Mouse (Mus musculus) limb, embryonic 15.5 days (tissue): ENCODE results near the gene Braf. TPM values are rescaled to one million over a fixed set of nuclear protein-coding genes. Genes with fewer than 3 reads are reported as not detected.
"Not testable (repeated sequence)": the region's sequence is repeated elsewhere in the genome, so short reads cannot be mapped to it uniquely, and the experiment has no call there.

Experiments used
- ATAC-seq: fragments of 200-750 bp; cut with Nextera tagmentation; 2 replicates; pipeline ENCODE4 v1.8.0; 2017; ENCODE audit warnings: low read depth, moderate TSS enrichment; ENCODE audit not compliant: insufficient number of reproducible peaks, low FRiP score, low TSS enrichment
- H3K27ac ChIP-seq: fragments of 300-500 bp; sonication (generic); 2 replicates; pipeline ENCODE4 v1.5.1; 2015; ENCODE audit warnings: moderate library complexity, mild to moderate bottlenecking, inconsistent platforms
- H3K27me3 ChIP-seq: fragments of 300-500 bp; sonication (generic); 2 replicates; pipeline ENCODE4 v1.6.1; 2015; ENCODE audit warnings: inconsistent platforms
- H3K36me3 ChIP-seq: fragments of 300-500 bp; sonication (generic); 2 replicates; pipeline ENCODE4 v1.6.1; 2015; ENCODE audit warnings: inconsistent platforms
- H3K4me1 ChIP-seq: fragments of 300-500 bp; sonication (generic); 2 replicates; pipeline ENCODE4 v1.6.1; 2015; ENCODE audit warnings: inconsistent platforms
- H3K4me2 ChIP-seq: fragments of 300-500 bp; sonication (generic); 2 replicates; pipeline ENCODE4 v1.6.1; 2015; ENCODE audit warnings: mild to moderate bottlenecking, inconsistent platforms
- H3K4me3 ChIP-seq: fragments of 300-500 bp; sonication (generic); 2 replicates; pipeline ENCODE4 v1.5.1; 2015; ENCODE audit warnings: mild to moderate bottlenecking, inconsistent platforms
- H3K9ac ChIP-seq: fragments of 300-500 bp; sonication (generic); 2 replicates; pipeline ENCODE4 v1.6.1; 2015; ENCODE audit warnings: inconsistent platforms
- H3K9me3 ChIP-seq: fragments of 300-500 bp; sonication (generic); 2 replicates; pipeline ENCODE4 v1.6.1; 2016; ENCODE audit warnings: inconsistent platforms
- WGBS: fragments of 180-500 bp; shearing (Covaris S2); methylation state at CpG from one replicate; pipeline ENCODE4 v1.1.7; 2015; 5-methylcytosine and 5-hydroxymethylcytosine counted together
- polyA plus RNA-seq: library from polyadenylated mRNA; unstranded; fragments of >200 nt; fragmentation: Nextera tagmentation; extraction: Ambion mirVana; gene quantifications from 2 replicates; pipeline ENCODE4 v1.2.1, GENCODE M21; 2015

Gene Braf
- polyA plus RNA-seq = 15.1 and 16.5 TPM in 2 replicates

DNA sequence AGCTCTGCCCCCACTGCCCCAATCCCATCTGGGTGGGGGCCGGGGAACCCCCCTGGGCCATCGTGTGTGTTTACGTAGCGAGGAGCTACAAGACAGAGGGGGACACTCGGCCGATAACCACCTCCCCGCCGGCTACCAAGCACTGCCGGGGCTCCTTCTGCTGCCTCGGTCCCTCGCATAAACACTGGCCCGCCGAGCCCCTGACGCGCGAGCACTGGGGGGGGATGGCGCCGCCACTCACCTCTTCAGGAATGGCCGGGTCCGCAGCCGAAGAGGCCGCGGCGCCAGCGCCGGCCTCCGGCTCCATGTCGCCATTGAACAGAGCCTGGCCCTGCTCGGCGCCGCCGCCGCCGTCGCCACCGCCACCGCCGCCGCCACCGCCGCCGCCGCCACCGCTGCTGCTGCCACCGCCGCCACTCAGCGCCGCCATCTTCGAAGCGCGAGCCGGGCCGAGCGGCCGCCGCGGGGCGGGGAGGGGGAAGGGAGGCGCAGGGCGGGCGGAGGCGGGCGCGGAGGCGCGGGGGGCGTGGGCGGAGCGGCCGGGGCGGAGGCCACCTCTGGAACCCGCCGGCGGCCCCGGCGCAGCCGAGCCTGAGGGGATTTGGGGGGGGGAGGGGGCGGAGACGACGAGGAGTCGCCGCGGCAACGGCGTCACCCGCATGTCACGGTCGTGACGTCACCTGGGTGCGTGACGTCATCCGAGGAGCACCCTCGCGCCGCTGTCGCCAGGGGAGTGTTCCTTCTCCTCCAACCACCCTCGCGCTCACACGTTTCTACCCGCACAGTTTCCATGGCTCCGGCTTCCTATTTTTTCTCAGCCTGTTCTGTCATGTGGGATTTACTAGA lies at the start of gene Braf:
Braf (minus strand) TSS at position 598 of the 846 bp plus-strand sequence.
- ATAC-seq = peak; percentile 89
- under 1% methylated on average over 61 of the region's 101 CpGs for WGBS
- peak within 1 kb of the TSS; percentile 64 for H3K4me2 ChIP-seq
- peak within 1 kb of the TSS; percentile 97 for H3K27ac ChIP-seq
- H3K4me3 ChIP-seq = peak within 1 kb of the TSS; percentile 89
- H3K9ac ChIP-seq = peak within 1 kb of the TSS; percentile 85
- no peaks in the 10 kb centered on the region for H3K27me3 ChIP-seq
- peaks cover 12% of the 10 kb centered on the region for H3K4me1 ChIP-seq
- no peaks in the 10 kb centered on the region for H3K9me3 ChIP-seq
- no peaks in the 10 kb centered on the region for H3K36me3 ChIP-seq

DNA sequence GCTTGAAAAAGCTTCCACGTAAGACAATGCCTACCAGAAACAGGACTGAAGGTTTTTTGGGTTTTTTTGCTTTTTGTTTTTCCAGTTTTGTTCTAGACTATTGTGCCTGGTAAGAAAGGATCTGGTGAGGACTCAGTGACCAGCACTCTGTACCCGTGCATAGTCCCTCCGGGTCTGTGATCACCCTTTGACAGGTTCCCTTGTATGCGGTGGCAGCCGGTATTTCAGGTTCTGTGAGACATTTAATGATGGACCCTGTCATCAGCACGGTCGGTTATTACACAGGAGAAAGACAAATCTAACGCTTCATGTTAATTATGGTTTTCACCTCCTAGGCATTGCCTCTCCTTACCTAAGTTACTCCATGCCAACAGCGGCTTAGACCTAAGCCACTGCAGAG lies 49.8 kb upstream of the Braf start:
- no peak overlapping the region for H3K4me2 ChIP-seq
- ATAC-seq = no peak
- no peaks in the 10 kb centered on the region for H3K36me3 ChIP-seq
- no peak overlapping the region for H3K9ac ChIP-seq
- no peak overlapping the region for H3K4me3 ChIP-seq
- H3K27ac ChIP-seq = no peak overlapping the region
- whole genome bisulfite sequencing = 70% methylated on average over 9 of the region's 9 CpGs
- no peaks in the 10 kb centered on the region for H3K4me1 ChIP-seq
- no peaks in the 10 kb centered on the region for H3K27me3 ChIP-seq
- no peaks in the 10 kb centered on the region for H3K9me3 ChIP-seq

DNA sequence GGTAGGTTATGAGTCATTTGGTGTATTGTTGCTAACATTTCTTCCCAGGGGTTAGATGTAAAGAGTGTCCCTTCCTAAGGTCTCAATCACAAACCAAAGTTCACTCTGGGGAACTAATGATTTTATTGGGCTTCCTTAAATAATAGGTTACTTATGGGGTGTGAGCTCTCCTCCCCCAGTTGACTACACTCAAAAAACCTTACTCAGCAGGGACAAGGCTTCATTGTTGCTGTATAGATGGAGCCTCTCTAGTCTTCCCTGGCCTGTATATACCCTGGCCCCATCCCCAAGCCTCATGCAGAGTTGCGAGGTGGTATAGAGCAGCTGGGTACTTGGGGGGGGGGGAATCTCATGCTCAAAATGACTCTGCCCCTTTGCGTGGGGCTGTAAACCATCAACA lies 32.0 kb upstream of the Braf start:
- ATAC-seq = no peak
- Histone ChIP-seq H3K4me1 (no peaks in the 10 kb centered on the region), H3K4me3 (no peak overlapping the region), H3K9ac (no peak overlapping the region), H3K27me3 (no peaks in the 10 kb centered on the region), H3K27ac (no peak overlapping the region), H3K36me3 (no peaks in the 10 kb centered on the region), H3K4me2 (no peak overlapping the region), H3K9me3 (no peaks in the 10 kb centered on the region)
- WGBS = 79% methylated on average over 2 of the region's 2 CpGs

DNA sequence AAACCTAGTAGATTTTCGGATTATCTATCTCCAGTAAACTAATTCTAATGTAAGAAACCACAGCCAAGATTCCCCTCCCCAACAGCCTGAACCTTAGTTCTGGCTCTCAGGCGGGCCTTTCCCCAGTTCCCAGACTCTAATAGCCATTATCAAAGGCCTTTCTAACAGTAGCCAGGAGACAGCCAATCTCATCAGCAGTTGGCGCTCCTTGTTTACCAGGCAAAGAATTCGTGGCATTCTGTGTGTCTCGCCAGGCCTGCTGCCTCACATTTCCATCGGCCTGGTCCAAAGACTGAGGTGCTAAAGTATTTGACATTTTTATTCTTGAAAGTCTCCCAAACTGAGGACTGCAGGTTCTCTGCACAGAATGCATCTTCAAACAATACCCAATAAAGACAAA lies 24.6 kb upstream of the Braf start:
- Histone ChIP-seq H3K9me3 (no peaks in the 10 kb centered on the region), H3K4me1 (no peaks in the 10 kb centered on the region), H3K4me2 (no peak overlapping the region), H3K36me3 (no peaks in the 10 kb centered on the region), H3K27me3 (no peaks in the 10 kb centered on the region), H3K4me3 (no peak overlapping the region), H3K9ac (no peak overlapping the region), H3K27ac (no peak overlapping the region)
- 23% methylated on average over 6 of the region's 6 CpGs for WGBS
- ATAC-seq = no peak

DNA sequence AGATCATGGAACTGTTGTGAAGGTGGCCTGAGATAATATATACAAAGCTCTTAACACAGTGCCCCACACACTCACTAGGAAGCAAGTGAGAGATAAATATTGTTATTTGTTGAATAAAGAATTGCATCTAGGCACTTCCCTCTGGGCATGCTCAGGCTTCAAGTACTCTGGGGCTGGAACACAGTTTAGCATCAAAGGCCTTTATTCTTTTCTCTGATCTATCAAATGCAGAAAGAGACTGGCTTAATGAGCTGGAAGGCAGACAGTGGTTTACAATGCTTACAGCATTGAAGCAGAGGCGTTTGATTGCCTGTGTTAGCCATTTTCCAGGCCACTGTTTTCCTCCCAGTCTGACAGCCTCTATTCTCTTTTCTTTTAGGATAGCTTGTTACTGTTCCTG lies 21.8 kb upstream of the Braf start:
- H3K4me3 ChIP-seq = no peak overlapping the region
- ATAC-seq = no peak
- no peak overlapping the region for H3K9ac ChIP-seq
- WGBS = 15% methylated on average over 1 of the region's 1 CpGs
- H3K4me2 ChIP-seq = no peak overlapping the region
- no peaks in the 10 kb centered on the region for H3K36me3 ChIP-seq
- H3K27me3 ChIP-seq = no peaks in the 10 kb centered on the region
- H3K27ac ChIP-seq = no peak overlapping the region
- H3K9me3 ChIP-seq = no peaks in the 10 kb centered on the region
- no peaks in the 10 kb centered on the region for H3K4me1 ChIP-seq

DNA sequence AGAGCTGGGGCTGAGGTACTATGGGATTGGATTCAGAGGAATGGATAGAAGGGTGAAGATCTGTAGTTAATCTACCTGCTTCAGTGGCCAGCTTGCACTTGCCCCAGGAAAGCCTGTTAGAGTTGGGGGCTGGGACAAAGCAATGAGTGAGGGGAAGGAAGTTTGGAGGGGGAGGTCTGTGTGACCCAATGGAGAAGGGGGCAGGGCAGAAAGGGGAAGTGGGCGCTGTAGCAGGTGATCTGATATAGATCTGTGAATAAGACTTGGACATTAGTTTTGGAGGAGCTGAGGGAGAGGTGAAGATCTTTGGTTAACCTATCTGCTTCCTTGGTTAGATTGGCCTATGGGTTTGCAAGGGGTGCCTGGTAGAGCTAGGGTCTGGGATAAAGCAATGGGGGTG lies 20.2 kb upstream of the Braf start:
- no peaks in the 10 kb centered on the region for H3K27me3 ChIP-seq
- H3K4me2 ChIP-seq = no peak overlapping the region
- ATAC-seq = no peak
- H3K9me3 ChIP-seq = no peaks in the 10 kb centered on the region
- no peak overlapping the region for H3K9ac ChIP-seq
- no peaks in the 10 kb centered on the region for H3K4me1 ChIP-seq
- no peak overlapping the region for H3K4me3 ChIP-seq
- H3K36me3 ChIP-seq = no peaks in the 10 kb centered on the region
- 93% methylated on average over 1 of the region's 1 CpGs for WGBS
- H3K27ac ChIP-seq = no peak overlapping the region

DNA sequence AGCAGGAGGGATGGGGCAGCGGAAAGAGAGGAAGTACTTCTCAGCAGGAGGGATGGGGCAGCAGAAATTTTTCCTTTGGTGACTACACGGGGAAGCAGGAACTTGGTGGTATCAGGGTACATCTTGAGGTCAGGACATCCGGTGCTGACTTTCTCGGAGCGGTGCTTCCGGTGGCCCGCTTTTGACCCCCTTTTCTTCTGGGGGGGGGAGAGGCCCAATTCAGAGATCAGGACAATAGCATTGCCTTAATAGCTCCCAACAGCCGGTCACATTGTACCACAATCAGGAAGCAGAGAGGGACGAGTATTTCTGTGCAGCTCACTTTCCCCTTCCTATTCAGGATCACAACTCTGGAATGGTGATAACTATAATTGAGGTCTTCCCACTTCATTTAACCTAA lies 14.4 kb upstream of the Braf start:
- not testable (repeated sequence) for H3K27me3 ChIP-seq, ATAC-seq, H3K4me1 ChIP-seq, H3K27ac ChIP-seq, H3K9ac ChIP-seq, H3K36me3 ChIP-seq, H3K9me3 ChIP-seq, H3K4me3 ChIP-seq, H3K4me2 ChIP-seq
- 92% methylated on average over 9 of the region's 9 CpGs for WGBS

DNA sequence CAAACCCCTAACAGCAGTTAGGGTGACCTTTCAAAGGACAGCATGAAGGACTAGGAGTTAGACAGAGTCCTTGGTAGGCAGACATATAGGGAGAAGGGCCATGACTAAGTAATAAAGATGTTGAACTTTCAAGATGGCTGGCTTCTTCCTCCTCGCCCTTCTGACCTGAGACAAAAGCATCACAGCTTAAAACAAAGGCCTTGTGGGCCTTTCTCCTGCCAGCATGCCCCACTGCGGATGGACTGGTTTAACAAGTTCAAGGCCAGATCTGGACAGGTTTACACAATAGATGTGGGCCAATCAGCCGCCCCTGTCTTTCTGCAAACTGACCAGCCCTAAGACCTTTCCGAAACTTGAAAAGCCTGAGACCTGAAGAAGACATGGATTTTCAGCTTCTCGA lies 2.8 kb upstream of the Braf start:
- Histone ChIP-seq H3K9ac (no peak overlapping the region), H3K4me1 (peaks cover 7% of the 10 kb centered on the region), H3K36me3 (no peaks in the 10 kb centered on the region), H3K27ac (no peak overlapping the region), H3K27me3 (no peaks in the 10 kb centered on the region), H3K4me2 (no peak overlapping the region), H3K9me3 (no peaks in the 10 kb centered on the region), H3K4me3 (no peak overlapping the region)
- WGBS = 79% methylated on average over 5 of the region's 5 CpGs
- no peak for ATAC-seq

DNA sequence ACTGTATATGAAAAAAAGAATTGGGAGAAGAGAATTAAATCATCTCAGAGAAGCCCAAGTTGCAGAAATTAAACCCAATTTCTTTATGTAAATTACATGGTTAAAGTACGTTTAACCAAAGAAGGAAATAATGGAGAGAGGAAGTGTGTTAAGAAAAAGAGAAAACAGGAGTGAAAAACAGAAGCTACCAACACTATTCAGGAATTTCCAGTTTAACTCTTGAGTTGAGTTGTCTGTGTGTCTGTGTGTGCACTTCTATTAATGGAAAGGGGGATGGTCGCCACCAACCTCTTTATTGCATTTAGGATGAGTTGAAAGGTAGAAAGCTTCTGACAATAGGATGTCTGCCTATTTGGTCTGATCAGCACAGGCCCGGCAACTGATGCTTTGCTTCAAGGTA lies 886 bp upstream of the Braf start:
- WGBS = 75% methylated on average over 3 of the region's 3 CpGs
- no peak for ATAC-seq
- H3K27me3 ChIP-seq = no peaks in the 10 kb centered on the region
- H3K4me3 ChIP-seq = no peak overlapping the region
- H3K9ac ChIP-seq = no peak overlapping the region
- no peaks in the 10 kb centered on the region for H3K9me3 ChIP-seq
- no peaks in the 10 kb centered on the region for H3K36me3 ChIP-seq
- H3K27ac ChIP-seq = no peak overlapping the region
- no peak overlapping the region for H3K4me2 ChIP-seq
- H3K4me1 ChIP-seq = peaks cover 12% of the 10 kb centered on the region

DNA sequence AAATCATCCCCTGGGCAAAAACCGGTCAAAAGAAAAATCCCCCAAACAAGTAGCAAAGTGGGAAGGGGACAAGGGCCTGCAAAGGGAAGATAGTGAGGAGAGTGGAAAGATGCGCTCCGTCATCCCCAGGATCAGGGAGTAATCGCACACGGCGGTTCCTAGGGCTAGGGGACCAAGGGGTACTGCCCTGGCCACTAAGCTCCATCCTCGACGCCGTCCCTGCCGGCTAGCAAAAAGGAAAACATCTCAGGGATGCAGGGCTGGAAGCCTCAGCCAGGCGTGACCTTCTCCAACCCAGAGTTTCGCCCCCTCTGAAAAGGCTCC lies 759 bp downstream of the Braf start:
- Histone ChIP-seq H3K9me3 (no peaks in the 10 kb centered on the region), H3K4me3 (peak overlapping the region; percentile 89), H3K27ac (peak overlapping the region; percentile 97), H3K36me3 (no peaks in the 10 kb centered on the region), H3K4me2 (peak overlapping the region; percentile 64), H3K4me1 (peaks cover 12% of the 10 kb centered on the region), H3K9ac (peak overlapping the region; percentile 85), H3K27me3 (no peaks in the 10 kb centered on the region)
- WGBS = under 1% methylated on average over 12 of the region's 12 CpGs
- ATAC-seq = peak; percentile 38; the same call in 1 of the 2 replicates

DNA sequence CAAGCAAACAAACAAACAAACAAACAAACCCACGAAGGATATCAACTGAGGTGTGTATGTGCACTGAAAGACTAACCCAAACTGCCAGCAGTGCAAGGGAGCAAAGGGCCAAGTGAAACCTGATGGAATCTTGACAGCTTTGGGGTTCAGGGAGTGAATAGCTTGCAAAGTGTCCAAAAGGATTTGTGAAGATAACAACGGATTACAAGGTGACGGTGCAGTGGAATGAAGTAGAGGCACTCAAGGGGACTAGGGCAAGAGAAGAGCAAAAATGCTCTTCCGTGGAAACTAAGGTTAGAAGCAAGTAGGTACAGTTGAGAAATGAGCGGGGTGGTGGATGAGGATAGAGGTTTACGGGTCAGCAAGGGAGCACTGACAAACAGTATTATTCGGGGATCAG lies 1.2 kb downstream of the Braf start:
- no peak for ATAC-seq
- H3K36me3 ChIP-seq = no peaks in the 10 kb centered on the region
- H3K4me1 ChIP-seq = peaks cover 12% of the 10 kb centered on the region
- peak overlapping the region; percentile 85; the same call in 1 of the 2 replicates for H3K9ac ChIP-seq
- WGBS = 2% methylated on average over 7 of the region's 7 CpGs
- H3K4me3 ChIP-seq = peak overlapping the region; percentile 89
- peak overlapping the region; percentile 64 for H3K4me2 ChIP-seq
- H3K9me3 ChIP-seq = no peaks in the 10 kb centered on the region
- no peaks in the 10 kb centered on the region for H3K27me3 ChIP-seq
- H3K27ac ChIP-seq = no peak overlapping the region; the same call in 1 of the 2 replicates

DNA sequence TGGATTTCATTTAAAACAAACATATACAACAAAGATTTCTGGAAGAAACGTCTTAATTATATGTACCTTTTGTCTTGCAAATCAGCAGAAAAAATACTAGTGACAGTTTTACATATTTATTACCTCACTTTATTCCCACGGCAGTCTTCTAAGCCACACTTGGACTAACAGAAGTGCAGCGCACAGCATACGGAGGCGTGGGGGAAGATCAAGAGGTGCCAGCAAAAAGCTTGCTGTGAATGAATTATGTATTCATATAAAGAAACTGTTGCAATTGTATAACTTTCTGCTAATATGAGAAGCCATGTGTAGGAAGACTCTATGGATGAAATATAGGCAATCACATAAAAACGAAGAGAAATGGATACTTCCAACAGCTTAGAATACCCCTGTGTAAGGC lies 6.7 kb downstream of the Braf start:
- H3K27me3 ChIP-seq = no peaks in the 10 kb centered on the region
- 79% methylated on average over 6 of the region's 6 CpGs for WGBS
- ATAC-seq = no peak
- no peak overlapping the region for H3K27ac ChIP-seq
- no peaks in the 10 kb centered on the region for H3K36me3 ChIP-seq
- H3K9ac ChIP-seq = no peak overlapping the region
- no peak overlapping the region for H3K4me3 ChIP-seq
- H3K4me1 ChIP-seq = peaks cover 12% of the 10 kb centered on the region; the same call in 1 of the 2 replicates
- no peak overlapping the region for H3K4me2 ChIP-seq
- no peaks in the 10 kb centered on the region for H3K9me3 ChIP-seq
